Mouse (Mus musculus) lung, postnatal 4 days (tissue): ENCODE measurements around the gene Gm4027.
"Not testable (repeated sequence)": the region's sequence is repeated elsewhere in the genome, so short reads cannot be mapped to it uniquely, and the experiment has no call there.

Source experiments
- DNase-seq, 2 experiments: peaks; one replicate each; pipeline ENCODE4 v3.0.0; 2021

The Gm4027 gene

DNA sequence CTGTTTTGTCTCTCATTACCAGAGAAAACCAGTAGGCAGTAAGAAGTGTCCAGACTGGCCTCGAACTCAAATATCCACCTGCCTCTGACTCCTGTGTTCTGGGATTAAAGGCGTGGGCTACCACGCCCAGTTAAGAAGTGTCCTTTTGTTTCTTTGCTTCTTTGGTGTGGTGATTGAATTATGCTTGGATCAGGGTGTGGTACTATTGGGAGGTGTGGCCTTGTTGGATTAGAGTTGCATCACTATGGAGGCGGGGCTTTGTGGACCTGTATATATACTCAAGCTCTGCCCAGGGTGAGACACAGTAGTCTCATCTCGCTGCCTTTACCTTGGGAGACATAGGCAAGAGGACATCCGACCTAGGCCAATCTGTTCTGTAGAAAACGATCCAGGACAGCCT lies at the start of gene Gm4027:
TSS of gene Gm4027 (plus strand) at position 301 of the 400 bp plus-strand sequence.
- DNase-seq = not testable (repeated sequence)

DNA sequence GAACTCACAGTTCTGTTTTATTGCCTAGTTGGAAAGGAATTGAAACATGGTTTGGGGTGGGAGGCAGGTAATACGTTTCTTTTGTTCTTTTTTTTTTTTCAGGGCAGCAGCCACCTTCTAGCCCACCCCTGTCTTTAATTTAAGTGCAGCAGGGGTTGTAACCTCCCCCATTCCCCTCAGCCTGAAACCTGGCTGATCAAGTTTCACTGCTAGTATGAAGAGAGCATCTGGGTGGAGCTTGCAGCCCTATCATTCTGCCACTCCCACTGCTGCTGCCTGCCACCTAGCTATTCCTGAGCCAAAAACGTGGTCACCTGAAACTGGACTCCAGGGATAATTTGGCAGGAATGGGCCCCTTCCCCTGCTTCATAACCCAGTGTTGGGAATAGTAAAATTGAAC lies 17.3 kb upstream of the Gm4027 start:
- DNase-seq = not testable (repeated sequence)

DNA sequence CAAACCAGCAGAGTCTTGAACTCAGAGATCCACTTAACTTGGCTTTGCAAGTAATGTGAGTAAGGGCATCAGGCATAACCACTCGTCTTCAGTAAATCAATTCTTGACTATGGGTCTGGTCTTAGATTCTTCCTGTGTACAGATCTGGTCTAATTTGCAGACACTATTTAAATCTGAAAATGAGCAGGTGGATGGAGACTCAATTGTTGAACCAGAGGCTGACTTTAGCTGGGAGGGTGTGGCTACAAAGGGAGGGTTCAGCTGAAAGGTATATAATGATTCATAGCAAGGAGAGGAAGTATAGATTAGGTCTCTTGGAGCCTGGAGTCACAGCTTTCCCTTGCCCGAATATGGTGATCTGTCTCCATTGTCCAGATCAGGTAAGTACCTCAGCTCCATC lies 16.3 kb upstream of the Gm4027 start, which contains the start of gene Oog1:
TSS of gene Oog1 (plus strand) at position 301 of the 400 bp plus-strand sequence.
- DNase-seq = not testable (repeated sequence)

DNA sequence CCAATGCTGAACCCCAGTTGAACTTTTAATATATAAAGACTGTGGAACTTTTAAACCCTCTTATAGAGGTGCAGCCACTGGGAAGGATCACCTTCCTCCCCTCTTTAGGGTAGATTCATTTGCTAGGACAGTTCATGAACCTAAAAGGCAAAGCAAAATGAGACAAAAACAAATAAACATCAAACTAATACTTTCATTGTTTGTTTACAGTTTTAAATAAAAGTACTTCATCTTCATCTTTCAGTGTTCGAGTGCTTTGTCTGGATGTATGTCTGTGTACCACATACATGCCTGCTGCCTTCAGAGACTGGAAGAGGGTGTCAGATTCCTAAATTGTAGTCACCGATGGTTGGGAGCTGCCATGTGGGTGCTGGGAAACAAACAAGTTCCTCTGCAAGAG lies 25.9 kb downstream of the Gm4027 start, which contains the start of gene Gm16381:
TSS of gene Gm16381 (minus strand) at position 101 of the 400 bp plus-strand sequence.
- DNase-seq = not testable (repeated sequence)

DNA sequence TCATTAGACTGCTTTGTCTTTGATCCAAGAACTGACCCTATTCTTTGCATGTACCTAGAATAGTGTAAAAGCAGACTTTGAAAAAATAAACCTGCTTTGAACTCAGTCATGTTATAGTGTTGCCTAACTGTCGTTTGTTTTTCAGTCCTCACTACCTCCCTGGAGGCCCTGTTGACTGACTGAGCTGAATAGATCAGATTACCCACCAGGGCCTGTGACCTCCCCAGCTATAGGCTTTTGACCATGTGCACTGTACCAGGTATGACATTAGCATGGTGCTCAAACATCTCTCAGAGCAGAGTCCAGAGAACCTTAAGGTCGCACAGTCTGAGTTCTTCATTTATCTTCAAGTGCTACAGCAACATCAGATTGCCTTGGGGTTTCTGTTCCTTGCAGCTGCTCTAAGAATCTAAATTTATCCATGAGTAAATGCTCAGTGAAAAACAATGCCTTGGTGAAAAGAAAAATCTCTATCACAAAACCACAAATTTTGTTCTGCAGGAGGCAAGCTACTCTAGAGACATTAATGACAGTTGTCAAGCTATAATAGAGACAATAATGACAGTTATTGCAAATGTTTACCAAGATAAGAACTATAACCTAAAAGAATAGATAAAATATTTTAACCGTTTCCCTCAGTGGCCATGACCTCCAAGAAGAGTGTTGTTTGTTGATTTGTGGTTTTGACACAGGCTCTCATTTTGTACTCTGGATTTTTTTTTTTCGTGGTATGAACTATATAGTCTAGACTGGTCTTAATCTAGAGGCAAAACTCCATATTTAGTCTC lies 34.4 kb downstream of the Gm4027 start:
- not testable (repeated sequence) for DNase-seq
